Mouse (Mus musculus): ENCODE measurements around the gene Kcnj8.
"Not testable (repeated sequence)": the region's sequence is repeated elsewhere in the genome, so short reads cannot be mapped to it uniquely, and the experiment has no call there.

DNA sequence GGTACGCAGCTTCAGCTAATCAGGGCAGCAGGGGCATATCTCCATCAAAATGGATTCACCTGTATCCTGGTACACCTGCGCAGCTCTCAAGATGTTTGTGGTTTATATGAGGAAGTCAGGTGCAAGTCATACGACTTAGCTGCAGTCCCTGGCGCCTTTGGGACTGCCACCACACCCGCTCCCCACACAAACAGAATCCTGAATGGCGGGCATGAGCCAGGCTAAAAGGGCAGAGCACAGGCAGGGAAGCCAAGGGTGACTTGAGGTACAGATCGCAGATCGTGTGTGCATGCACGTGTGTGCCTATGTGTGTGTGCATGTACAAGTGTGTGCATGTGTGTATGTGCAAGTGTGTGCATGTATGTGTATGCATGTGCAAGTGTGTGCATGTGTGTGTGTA lies 56.0 kb downstream of the Kcnj8 start:
- not testable (repeated sequence) for TF ChIP-seq CTCF, POLR2A (IDR thresholded peaks at IDR 0.05; ENCODE audit: extremely low read depth, insufficient read depth, low read length)

Measured in cortical plate, adult 2 months (tissue).